Mouse (Mus musculus) right cerebral cortex, adult 2 months (tissue): ENCODE results near the gene Stim1.
A peak's percentile ranks its signal among the peaks of the same experiment; 100 is the strongest.
"Not testable (repeated sequence)": the region's sequence is repeated elsewhere in the genome, so short reads cannot be mapped to it uniquely, and the experiment has no call there.

Experiments
- DNase-seq, 2 experiments: peaks; one replicate each; pipeline ENCODE4 v3.0.0; 2021 to 2022; ENCODE audit warnings: low spot score in 2 of 2

Stim1 gene

DNA sequence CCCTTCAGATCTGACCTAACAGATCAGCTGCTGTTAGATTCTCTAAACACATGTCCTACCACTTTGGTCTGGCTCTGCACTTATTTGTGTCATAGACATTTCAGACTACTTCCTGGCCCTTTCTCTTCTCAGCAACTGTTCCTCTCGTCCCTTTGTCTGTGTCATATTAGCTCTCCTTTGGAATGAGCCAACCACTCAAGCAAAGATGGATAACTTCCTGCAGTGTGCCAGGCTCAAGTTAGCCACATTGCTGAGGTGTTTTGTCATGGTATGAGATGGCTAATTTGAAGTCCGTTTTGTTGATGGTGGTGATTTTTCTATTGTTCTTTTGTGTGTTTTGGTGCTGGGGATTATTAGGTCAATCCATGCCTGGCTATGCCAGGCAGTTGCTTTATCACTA lies 93.7 kb downstream of the Stim1 start:
- DNase-seq = no peak

DNA sequence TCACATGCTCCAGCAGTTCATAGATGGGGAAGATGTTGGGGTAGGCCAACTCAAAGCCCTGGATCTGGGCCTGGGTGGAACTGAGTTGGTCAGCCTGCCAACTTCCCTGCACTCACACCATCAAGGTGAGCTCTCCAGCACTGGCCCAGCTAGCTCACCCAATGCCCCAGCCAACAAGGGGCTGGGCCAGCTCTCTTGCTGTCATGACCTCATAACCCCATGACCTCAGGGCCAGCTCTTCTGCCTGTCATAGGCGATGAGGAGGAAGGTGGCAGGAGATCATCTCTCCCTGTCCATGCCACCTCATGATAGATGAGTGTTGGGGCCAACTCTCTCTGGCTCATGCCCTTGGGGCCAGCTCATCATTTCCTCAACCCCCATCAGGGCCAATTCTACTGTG lies 96.2 kb downstream of the Stim1 start:
- DNase-seq = no peak

DNA sequence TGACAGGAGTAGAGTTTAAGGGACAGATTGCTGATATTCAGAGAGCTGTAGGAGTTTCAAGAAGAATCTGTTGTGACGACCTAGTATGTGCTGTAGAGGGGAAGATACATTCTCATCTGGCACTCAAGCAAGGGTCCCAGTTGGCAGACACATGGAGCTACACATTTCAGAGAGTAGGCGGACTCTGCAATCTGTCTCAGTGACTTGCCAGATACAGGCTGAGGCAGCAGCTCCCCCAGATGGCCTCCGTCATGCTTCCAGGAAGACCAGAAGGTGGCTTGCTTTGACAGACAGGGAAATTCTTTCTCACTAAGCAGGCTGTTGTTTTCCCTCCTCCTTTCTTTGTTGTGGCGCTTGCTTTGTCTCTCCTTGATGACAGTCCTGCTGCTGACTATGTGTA lies 102.1 kb downstream of the Stim1 start:
- DNase-seq = peak; percentile 82 to 87

DNA sequence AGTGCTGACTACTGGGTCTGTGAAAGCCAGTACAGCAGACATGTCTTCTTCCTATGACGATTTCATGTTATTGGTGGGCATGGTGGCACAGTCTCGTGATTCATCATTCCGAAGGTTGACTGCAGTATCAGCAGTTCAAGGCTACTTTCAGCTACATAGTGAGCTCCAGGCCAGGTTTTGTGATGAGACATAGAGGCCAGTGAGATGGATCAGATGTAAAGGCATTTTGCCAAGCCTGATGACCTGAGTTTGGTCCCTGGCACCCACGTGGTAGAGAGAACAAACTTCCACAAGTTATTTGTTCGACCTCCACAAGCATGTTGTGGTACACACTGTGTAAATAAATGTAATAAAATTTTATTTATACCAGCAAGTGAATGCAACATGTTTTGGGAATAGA lies 102.9 kb downstream of the Stim1 start:
- DNase-seq = no peak

DNA sequence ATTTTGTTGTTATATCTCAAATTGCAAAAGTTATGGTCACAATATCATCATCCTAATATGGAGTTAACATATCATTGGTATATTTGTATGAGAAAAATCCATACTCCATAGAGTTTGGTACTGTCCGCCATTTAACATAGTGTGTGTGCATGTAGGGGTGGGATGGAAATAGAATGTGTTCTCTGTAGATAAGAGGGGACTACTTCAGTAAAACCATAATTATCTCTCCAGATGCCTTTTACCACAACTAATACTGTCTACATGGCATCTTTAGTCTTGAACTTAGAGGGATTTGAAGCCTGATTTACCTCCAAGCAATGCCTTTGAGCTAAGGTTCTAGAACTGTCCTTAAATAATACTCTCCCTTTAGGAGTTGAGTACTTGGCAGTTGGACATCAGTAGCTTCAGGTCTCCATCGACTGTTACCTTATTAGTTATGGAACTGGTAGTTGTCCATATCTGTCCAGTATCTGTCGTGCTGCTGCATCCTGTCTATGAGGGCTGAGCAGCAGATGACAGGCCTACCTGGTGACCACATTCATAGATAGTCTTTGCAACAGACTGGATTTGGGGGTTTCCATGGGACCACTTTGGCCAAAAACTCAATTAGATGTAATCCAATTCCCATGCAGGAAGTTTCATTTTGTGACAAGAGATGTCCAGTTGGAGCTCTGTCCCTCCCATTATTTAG lies 105.9 kb downstream of the Stim1 start:
- DNase-seq = no peak

DNA sequence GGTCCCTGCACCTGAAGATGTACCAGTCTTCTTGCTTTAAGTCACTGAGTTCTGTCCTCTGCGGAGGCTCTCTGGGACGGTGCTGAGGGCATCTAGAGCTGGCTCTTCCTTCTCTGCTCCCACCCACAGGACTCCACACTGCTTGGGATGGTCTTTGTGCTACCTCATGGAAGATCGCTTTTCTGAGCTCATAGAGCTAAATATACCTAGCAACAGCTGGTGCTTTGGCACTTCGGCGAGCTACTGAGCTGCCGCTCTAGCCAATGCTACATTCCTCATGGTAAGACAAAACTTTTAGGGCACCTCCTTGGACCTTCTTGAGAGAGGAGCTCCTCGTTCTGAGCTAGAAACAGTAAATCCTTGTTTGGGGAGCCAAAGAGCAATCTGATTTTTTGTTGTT lies 115.6 kb downstream of the Stim1 start:
- peak; percentile 11 to 26 for DNase-seq

DNA sequence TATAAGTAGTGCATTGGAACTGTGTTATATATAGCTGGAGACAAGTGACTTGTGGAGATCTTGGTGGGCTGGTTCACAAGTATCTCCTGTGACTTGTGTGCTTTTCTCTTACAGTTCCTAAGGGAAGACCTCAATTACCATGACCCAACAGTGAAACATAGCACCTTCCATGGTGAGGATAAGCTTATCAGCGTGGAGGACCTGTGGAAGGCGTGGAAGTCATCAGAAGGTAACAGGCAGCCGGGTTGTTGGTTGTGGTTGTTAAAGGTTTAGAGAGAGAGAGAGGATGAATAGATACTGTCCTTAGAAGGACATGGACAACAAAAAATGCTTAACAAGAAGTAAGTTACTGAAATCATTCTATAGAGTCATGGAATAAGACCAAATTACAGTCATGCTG lies 118.4 kb downstream of the Stim1 start:
- DNase-seq = no peak

DNA sequence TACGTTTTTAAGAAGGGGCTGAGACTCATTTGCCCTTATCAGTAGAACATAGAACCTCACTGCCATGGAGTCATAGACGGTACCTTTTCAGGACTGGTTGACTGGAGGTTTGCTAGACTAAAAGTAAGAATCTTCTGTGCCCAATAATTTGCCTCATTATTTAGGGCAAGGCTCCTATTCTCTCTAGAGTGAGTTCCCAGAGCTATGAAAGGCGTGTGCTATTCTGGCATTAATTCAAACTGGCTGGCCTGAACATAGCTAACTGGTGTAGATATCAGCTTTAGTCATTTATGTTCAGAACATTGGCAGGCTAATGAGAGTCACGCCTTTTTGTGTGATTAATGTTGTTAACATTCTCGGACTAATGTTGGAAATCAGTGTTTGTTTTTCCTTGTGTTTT lies 121.5 kb downstream of the Stim1 start:
- no peak for DNase-seq

DNA sequence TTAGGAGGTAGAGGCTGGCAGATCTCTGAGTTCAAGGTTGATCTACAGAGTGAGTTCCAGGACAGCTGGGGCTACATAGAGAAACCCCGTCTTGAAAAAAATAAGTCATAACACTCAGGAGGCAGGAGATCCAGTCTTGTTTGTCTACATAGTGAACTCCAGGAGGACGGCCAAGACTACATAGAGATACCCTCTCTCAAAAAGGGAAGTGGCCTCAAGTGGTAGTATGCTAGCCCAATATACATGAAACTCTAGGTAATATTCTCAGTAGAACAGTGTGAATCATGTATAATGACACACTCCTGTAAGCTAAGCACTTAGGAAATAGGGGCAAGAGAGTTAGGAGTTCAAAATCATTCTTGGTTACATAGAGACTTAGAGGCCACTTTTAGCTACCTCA lies 126.3 kb downstream of the Stim1 start:
- no peak for DNase-seq

DNA sequence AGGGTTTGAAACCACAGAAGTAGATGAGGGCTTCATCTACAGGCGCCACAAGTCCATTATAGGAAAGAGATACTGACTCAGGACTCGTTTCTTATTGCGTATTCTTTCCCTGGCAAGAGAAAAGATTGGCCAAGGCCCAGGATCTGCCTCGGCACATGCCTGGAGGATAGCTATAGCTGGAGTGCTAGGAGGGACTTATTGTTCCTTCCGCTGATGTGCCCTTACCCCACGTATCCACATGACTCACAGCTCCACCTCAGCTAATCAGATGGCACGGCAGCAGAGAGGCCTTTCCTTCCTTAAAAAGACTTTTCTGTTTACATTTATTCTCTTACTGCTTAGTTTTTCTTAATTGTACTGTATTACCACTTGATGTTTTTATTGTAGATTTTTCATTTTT lies 128.3 kb downstream of the Stim1 start:
- DNase-seq = no peak

DNA sequence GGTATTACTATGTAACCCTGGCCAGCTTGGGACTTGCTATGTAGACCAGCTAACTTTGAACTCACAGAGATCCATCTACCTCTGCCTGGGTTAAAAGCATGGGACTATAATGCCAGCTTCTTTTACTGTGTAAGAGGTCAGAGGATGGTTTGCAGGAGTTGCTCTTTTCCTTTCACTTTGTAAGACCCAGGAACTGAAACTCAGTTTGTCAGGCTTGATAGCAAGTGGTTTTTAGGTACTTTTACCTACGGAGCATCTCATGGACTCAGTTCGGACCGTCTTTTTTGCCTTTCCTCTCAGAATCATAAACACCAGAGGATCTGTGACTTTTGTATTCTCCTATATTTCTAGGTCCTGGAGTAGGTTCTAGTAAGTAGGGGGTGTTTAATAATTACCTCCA lies 128.7 kb downstream of the Stim1 start:
- no peak for DNase-seq

DNA sequence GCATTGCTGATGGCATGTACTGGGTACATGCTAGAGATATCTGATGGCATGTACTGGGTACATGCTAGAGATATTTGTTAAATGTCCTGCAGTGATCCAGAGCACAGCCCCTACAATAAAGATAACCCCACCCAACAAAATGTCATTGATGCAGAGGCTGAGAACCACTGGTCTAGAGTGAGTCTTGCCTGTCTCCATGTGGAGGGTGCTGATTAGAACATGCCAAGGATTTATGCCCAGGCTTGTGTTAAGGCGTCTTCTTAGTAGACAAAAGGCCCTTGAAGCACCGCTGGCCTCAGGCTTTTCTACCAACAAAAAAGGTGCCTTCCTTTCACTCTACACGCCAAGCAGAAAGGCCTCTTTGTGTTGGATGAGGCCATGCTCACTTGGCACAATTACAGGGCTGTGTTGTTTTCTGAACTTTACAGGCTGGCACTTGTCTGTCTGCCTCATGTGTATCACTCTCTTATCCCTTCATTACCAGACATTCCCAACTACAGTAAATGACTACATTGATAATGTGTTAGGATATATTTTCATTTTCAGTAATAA lies 131.7 kb downstream of the Stim1 start:
- DNase-seq = no peak

DNA sequence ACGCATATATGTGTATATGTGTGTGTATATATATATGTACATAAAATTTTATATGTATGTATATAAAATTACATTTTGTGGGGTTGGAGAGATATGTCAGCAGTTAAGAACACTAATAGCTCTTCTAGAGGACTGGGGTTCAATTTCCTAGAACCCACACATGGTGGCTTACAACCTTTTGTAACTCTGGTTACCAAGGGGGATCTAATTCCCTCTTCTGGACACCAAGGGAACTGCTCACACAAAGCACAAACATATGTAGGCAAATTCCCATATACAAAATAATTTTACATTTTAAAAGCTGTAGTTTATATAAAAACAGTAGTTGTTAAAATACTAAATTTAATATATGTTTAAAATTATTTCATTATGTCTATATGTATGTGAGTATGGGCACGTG lies 136.5 kb downstream of the Stim1 start:
- DNase-seq = no peak

DNA sequence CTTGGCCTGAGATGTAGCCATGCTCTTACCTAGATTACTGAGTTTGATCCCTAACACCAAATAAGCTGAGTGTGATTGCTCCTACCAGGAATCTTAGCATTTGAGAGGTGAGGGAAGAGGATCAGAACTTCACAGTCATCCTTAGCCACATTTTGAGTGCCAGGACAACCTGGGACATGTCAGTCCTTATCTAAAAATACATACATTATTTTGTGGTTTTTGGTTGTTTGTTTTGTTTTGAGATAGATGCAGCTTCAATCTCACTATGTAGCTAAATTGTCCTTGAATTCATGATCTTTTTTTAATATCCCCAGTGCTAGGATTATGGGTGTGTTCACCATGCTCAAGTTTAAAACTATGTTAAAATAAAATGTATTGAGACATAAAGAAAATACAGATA lies 139.8 kb downstream of the Stim1 start:
- DNase-seq = no peak

DNA sequence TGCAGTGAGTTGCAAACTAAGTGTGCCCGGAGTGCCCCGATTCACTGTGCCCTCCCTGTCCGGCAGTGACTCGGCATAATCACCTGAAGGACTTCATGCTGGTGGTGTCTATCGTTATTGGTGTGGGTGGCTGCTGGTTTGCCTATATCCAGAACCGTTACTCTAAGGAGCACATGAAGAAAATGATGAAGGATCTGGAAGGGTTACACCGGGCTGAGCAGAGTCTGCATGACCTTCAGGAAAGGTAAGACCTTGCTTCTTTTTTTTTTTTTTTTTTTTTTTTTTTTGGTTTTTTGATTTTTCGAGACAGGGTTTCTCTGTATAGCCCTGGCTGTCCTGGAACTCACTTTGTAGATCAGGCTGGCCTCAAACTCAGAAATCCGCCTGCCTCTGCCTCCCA lies 147.7 kb downstream of the Stim1 start:
- DNase-seq = not testable (repeated sequence)

DNA sequence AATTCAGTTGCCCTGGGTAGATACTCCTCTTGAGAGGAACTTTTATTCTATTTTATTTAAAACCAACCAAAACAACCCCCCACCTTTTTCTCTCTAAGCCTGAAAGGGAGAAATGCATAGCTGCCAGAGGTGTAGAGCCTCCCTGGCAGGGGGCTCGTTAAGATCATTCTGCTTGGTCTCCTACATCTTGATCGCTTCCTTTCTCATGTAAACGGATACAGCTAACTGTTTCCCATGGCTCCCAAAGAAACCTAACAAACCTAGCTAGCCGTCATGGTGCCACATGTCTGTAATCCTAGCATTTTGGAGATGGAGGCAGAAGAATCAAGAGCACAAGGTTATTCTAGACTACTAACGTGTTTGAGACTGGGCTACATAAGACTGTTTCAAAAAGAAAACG lies 148.2 kb downstream of the Stim1 start:
- DNase-seq = no peak

DNA sequence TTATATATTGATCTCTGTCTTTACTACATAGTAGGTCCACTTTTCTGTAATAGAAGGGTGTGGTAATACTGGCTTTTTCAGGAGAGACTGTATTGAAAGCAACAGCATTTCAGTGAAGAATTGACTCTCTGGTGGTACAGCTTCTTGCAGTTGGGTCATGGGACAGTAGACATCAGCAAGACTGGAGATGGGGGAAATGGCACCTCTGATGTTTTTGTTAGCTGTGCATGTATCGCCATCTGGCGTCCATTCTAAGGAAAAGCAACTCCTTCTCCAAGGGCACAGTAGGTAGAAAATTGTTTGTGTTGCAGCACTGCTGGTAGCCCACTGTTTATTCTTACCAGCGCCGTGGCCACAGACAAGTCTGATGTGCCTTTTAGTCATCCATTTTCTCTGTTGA lies 149.8 kb downstream of the Stim1 start:
- peak; percentile 47 to 55 for DNase-seq

DNA sequence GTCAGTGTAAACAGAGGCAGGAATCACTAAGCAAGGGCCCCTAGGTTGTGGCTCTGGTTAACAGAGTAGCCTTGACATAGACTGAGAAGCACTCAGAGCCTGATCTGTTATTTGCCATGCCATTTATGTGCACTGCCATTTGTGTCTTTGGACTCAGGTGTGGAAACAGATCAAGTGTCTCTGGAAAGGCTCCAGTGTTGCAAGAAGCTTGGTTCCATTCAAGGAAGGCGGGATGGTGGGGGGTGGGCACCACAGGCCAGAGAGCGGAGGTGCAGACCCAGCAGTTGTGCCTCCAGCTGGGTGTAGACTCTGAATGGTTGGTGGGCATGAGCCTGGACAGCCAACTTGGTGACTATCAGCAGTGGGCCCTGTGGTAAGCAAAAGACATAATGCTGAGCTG lies 154.4 kb downstream of the Stim1 start:
- no peak for DNase-seq

DNA sequence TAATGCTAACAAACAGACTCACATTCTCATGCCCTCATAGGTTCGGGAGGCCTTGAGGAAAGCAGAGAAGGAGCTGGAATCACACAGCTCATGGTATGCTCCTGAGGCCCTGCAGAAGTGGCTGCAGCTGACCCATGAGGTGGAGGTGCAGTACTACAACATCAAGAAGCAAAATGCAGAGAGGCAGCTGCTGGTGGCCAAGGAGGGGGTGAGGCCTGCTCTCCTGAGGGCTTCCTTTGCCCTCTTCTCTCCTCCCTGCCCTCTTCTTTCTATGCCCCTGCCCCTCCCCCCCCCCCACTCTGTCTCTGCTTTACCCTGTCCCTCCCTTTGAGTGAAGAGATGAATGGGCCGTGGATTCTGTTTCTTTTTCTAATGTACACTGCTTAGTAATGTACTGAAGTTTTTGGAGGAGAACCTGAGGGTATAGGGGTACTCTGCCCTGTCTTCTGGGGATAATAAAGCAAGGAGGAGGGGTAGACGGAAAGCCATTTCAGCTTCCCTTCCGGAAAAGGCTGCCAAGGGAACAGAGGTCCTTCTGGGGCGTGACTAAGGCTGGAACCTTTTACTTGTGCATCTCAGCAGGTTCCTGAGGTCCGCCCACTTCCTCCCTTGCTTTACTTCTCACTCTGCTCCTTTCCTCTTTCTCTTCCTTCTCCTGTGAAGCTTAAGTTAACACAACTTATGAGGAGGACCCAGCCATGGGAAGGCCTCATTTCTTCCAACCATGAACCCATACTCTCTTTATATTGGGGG lies 158.5 kb downstream of the Stim1 start:
- no peak for DNase-seq

DNA sequence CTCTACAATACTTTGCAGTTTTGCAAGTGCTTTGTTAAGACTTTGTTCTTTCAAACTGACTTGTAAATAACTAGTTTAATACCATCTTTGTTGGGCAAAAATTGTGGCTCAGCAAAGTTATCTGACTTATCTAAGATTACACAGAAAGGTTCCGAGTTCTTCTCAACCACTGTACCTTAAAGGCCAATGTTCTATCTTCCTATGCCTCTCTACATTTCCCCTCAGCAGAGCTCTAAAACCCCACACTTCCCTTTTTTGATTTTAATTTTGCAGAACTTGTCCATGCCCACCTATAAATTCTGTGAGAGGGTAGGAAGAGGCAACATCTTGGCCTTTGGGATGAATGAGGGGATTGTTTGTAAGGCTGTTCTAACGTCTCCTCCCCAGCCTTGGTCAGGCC lies 166.7 kb downstream of the Stim1 start:
- no peak for DNase-seq

DNA sequence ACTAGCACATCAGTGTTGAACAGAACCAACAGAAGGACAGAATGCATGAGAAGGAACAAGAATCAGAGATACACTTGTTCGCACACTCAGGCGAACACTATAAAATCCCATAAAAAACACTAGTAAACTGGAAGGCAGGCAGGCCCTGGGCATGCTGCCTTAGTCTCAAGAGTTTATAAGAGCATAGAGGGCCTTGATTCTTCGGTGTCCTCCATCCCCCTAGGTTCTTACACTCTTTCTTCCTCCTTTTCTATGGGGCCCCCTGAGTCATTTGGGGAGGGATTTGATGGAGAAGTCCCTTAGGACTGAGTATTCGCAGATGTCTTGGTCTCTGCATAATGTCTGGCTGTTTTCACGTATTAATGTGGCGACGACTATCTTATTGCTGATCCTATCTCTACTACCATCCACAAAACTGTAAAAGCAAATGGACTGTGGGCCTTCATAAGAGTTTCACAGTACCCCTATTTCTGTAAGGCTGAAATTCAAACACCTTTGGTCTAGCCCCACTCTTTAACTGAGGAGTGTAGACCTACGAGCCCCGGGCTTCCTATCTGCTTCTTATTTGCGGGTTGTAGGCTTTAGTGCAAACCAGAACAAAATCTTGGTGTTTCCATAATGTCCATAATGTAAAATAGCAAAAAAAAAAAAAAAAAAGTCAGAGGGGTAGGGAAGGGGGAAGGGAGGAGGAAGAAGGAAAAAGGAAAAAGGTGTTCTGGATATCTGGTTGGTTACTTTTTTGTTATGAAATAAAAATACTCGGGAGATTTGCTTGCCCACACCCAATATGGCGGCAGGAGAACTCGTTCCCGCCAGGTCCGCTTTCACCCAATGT lies 173.4 kb downstream of the Stim1 start:
- no peak for DNase-seq

DNA sequence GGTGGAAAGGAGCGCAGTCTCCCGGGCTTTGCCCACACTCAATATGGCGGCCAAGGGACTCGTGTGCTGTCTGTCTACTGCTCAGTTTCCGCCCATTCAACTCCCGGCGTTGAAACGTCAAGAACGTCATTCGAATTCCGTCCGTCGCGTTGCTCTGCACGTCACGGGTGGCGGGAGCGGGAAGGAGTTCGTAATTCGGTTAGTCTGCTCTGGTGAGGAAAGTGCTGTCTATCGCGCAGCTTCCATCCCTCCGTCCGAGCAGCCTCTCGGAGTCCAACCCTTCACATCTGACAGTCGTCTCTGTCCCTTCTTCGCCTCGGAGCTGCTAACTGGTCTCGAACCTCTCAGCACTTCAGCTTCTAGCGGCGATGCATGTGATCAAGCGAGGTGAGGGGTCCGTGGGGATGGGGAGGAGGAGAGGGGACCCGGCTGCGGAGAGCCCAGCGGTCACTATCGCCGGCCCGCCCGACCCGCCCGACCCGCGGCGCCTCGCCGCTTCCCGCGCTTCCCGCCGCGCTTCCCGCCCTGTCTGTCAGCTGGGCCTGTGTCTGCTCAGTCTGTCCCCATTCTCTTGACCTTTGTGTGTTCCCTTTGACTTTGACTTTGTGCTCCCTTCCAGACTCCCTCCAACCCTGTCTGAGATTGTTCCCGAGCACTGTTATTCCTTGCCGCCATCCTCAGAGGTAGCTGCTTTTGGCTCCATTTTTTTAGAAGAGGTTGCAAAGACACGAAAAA lies 174.2 kb downstream of the Stim1 start, which contains the start of gene Rrm1:
Rrm1 (plus strand) TSS at position 39 of the 735 bp plus-strand sequence.
- DNase-seq = peak; percentile 95 to 99
